Mouse (Mus musculus) megakaryocyte, adult 5-6 weeks (primary cell): Measurements from ENCODE around the gene Notch2. TPM values are rescaled to one million over a fixed set of nuclear protein-coding genes. Genes with fewer than 3 reads are reported as not detected.
"Not testable (repeated sequence)": the region's sequence is repeated elsewhere in the genome, so short reads cannot be mapped to it uniquely, and the experiment has no call there.

Source experiments
- ATAC-seq: 2 replicates; pipeline ENCODE4 v1.8.0; 2016; ENCODE audit warnings: mild to moderate bottlenecking, inconsistent platforms; ENCODE audit not compliant: poor library complexity, severe bottlenecking
- total RNA-seq, 2 experiments: library from RNA; stranded (forward) in 1 of 2; stranded (reverse) in 1 of 2; fragments of 153-499, 151-499 nt in 1 of 2; fragments of 221-1000, 200-1000 nt in 1 of 2; gene quantifications; 2 replicates each; pipeline versions ENCODE4 v1.2.3 to v1.2.4; 2015 to 2017

Notch2 gene
- total RNA-seq, 2 experiments from 2014 or later: 81.7 to 97.4 TPM

DNA sequence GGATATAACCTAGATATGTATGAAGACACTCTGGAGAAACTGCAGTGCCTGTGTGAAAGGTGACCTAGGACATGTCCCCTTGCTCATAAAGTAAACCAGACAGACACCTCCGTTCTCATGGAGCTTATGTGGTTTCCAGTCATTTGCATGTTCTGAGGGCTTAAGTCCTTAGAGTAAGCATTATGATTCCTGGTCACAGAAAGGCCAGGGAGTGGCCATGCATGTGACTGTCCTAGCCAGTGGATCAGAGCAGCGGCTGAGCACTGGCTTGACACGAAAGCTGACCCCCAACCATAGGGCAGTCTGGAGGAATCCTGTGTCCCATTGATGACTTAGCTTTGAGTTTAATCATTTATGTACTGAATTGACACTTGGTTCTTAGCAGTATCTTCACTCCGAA is 14.7 kb downstream of the Notch2 start:
- no peak for ATAC-seq

DNA sequence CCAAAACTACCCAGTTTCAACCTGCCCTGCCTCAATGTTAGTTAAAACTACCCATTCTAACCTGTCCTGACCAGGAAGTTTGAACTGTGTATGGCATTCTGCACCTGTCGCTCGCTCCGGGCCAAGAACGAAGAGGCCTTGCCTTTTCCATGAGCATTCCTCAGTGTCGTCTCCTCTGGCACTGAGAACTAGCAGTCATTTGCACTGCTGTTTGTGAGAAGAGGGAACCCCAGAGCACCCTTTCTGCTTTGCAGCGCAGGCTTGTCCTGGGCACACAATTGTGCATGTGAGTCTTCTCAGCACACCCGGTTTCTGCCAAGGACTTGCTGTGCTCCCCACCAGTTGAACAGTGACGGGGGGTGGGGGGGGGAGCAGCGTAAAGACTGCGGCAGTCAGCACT is 15.6 kb downstream of the Notch2 start:
- no peak for ATAC-seq

DNA sequence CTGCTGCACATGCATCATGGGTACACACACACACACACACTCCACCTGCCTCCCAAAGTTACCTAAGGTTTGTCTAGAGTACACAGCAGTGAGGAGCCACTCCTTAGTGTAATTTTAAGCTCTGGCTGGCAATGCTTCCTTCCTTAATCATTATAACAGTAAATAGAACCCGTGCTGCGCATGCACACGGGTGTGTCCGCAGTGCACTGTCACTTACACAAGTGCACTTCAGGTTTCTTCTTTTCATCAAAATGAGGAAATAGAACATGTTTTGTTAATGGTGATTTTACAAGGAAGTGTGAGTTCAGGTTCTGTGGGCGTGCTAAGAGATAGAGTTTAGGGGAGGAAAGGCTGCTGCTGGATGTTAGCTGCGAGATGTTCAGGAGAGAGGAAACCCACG is 17.8 kb downstream of the Notch2 start:
- ATAC-seq: peak; percentile 69

DNA sequence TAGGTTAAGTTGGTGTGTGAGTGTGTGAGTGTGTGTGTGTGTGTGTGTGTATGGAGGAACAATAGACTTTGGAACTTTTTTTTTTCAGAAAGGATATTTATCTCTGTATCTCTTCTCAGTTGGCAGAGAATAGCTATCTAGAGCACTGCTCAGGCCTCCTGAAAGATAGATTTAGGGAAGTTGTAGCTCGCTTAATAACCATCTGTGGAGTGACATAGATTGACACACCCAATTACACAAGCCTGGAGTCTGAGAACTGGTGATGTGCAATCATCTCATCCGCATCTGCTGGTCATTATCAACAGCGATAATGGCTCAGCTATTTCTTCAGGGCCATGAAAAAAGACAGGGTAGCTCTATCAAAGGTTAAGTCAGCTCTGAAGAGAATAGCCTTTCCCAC is 18.9 kb downstream of the Notch2 start:
- ATAC-seq: peak; percentile 74

DNA sequence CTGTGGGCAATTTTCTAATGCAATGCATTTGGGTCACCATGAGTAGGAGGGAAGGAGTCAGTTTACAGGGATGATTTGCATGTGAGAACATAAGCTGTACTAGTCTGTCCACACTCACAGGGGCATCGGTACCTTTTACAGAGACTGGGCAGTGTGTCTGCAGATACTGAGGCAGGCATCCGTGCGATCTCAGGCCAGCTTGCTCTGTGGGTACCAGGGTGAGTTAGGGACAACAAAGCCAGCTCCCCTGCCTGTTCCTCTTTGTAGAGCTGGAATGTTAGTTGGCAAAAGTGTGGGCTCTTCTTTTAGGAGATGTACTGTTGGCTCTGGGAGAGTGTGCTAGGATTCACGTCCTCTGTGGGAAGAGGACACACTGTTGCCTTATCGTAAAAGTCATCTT is 19.6 kb downstream of the Notch2 start:
- ATAC-seq: no peak

DNA sequence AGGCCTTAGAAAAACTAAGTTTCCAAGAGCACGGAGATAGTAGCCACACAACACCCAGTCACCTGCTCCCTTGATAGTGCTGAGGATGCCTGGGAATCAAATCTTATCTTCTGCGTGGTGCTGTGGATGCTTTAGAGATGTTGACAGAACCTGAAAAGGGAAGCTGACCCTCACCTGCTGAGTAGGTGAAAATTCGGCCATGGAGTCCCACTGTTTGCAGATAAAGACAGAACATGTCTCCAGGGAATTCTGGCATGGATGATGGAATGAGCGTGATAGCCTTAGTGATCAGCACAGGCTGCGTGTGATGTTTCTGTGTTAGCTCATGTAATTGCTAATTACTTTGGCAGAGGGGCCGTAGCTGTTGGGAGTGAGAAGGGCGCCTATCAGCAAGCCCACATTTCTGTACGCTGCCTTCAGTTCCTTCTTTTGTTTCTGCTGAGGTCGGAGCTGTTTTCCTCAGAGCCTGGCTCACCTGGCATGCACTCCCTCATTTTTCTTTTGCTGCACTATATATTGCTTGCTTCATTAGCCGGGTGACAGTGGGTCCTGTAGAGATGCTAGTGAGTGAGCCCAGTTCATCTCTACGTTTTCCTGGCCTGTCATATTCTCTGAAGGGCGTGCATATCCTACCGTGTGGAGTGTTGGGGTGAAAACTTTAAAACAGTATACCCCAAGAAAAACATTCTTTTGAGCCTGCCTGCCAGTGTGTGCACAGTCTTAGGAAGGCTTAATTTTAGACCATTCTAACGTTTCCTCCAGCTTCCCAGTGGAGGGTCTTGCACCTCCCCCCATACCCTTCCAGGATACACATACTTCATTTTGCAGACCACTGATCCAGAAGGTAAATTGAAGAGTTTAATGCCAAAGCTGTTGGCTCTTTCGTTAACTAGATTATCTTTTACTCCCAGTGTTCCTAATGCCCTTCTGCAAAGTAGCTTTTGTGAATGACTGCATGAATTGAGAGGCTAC is 21.6 kb downstream of the Notch2 start:
- ATAC-seq: no peak

DNA sequence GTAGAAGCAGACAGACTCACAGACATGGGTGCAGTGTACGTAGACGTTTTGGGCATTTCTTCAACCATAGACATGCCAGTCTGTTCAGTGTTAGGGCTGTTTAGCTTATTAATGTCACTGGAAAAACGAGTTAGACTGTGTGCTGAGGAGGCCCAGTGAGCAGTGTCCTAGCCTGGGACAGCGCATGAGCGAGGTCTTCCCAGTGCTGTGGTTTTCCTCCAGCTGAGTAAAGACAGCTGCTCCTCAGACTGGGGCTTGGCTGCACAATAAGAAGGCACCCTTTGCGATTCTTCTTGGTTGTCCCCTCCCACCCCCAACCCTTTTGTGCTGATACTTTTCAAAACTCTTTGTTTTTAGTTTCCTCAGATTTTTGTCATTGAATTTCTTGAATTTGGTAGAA is 22.8 kb downstream of the Notch2 start:
- ATAC-seq: no peak

DNA sequence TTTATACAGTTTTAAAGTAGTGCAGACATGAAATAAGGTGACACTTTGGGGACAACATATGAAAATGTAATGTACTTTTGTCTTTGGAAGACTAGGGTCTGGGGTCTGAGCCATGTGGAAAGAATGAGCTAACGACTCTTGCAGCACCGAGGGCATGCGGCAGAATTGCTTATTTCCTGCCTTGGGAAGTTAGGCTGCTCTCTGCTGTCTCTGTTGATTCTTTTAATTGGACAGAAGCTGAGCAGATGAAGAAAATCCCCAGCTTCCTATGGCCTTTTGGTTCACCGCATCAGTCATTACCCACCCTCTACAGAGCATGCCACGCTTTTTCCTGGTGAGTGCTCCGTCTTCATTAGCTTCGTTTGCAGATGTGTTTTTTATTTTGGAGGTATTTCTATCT is 23.8 kb downstream of the Notch2 start:
- ATAC-seq: no peak

DNA sequence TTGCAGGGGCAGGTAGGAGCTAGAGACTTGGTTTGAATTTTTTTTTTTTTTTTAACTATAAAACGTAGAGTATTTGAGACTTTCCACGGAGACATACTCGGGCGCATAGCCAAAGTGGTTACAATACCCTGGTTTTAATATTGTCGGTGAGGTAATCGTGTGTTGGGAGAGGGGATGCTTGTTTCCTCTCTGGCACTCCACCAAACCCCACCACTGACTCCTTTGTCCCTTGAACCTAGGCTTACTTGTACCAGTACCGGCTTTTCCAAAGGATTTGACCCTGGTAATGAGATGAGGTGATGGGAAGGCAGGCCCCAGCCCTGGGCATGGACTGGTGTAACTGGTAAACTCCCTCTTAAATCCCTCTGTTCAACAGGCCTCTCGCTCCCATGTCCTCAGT is 25.3 kb downstream of the Notch2 start:
- ATAC-seq: no peak

DNA sequence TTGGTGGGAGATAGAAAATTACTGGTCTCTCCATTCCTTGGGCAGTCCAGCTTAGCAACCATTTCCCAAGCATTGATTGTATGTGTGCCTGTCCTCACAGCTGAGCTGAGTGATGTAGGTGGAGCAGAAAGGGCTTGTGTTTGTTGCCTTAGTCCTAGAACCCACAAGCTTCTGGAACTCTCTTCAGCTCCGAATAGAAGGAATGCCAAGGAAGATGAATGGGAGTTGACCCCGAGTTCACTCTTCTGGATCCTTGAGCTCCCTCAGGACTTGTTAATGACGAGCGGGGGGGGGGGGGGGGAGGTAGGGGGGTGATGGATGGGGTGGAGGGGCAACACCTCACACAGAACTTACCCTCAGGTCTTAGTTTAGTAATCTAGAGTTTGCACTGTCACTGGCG is 25.9 kb downstream of the Notch2 start:
- no peak for ATAC-seq

DNA sequence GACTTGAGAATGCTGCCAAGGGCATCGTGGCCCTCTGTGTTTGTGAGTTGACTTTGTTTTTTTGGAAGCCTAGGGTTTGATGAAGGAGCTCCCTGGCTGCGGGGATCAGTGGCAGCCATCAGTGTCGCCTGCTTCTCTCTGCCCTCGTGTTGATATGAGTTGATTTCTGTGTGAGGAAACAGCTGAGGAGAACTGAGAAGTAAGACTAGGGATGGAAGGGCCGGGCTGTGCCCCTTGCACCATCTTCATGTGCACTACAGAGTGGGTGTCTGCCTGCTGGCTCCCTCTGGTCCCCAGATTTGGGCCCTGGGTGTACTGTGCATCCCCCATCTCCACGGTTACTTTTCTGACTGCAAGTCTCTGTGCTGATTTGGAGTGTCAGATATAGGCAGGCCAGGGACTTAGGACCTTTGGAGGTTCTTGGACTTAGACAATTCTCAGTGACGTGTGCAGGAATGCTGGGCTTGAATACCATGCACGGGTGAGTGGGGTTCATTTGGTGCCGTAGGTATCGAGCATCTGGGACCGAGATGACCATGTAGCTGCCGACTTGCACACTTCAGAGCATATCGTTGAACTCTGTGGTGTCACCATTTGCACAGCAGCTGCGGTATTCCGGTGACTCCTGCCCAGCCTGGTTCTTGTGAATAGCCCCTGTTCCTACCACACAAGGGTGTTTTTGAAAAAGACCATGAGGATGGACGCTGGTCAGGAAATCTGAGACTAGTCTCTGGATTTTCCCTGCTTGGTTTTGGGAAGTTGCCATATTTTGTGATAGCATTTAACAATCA is 26.5 kb downstream of the Notch2 start:
- ATAC-seq: peak; percentile 61

DNA sequence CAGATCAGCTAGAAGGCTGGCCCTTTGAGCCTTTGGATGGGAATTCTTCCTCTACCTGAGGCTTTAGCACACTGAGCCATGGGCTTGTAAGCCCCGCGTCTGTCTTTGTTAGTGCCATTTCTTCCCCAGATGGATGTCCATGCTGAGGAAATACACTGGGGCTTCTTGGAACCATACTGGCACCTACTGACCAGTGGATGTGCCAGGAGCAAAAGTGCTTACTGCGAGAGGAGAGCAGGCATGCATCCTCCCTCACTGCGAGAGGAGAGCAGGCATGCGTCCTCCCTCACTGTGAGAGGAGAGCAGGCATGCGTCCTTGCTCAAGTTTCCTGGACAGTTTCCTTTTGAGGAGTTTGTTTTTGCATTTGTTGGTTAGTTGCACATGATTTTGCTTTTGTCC is 27.5 kb downstream of the Notch2 start:
- no peak for ATAC-seq

DNA sequence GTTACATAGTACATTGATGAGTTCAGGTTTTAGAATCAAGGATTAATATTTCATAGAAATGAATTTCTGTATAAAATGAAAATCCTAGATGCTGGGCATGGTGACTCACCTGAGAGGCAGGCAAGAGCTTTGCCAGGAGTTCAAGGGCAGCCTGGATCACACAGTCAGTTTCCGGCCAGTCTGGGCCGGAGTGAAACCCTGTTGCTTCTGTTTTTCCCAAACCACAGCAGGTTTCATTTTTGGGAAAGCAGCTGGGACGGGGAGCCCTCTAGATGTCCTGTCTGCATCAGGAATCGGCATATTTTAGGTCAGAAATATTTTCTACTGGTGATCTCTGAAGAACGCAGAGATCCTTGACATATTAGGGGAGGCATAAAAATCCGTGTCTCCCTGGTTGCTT is 29.0 kb downstream of the Notch2 start:
- no peak for ATAC-seq

DNA sequence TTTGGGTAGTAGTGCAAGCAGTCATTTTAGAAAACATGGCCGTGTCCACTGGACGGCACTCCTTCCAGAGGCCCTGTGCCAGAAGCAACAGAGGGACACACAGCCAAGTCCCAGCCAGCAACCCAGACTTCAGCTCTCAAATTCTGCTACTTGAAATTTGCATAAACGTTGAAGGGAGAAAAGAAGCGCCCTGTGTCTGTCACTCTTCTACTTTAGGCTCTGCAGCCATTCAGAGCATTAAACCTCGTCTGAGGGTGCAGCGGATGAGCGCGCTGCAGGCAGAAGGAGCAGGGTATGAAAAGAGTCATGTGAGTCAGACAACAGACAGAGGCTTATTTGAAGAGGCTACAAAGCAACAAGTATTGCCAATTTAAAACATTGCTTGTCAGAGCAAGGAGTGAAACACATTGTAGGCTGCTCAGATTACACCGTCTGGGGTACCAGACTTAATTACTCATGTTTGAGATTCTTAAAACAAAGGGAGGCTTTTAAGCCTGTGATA is 29.7 kb downstream of the Notch2 start:
- no peak for ATAC-seq

DNA sequence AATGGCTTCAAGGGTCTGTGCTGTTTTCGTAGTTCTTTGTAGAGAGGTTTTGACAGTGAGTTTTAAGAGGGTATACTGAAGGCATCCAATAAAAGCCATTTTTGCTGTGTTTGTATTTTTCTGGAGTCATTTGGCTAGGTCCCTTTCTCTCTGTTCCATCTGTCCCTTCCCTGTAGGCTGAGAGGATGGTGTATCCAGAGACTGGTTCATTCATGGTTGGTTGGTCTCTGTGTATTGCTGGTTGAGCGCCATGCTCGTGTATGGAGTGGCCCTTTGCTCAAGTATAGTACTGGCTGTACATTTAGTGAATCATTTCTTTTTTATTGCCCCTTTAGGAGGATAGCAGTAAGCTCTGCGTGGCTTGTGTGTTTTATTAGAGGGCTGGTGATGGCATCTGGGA is 30.3 kb downstream of the Notch2 start:
- no peak for ATAC-seq

DNA sequence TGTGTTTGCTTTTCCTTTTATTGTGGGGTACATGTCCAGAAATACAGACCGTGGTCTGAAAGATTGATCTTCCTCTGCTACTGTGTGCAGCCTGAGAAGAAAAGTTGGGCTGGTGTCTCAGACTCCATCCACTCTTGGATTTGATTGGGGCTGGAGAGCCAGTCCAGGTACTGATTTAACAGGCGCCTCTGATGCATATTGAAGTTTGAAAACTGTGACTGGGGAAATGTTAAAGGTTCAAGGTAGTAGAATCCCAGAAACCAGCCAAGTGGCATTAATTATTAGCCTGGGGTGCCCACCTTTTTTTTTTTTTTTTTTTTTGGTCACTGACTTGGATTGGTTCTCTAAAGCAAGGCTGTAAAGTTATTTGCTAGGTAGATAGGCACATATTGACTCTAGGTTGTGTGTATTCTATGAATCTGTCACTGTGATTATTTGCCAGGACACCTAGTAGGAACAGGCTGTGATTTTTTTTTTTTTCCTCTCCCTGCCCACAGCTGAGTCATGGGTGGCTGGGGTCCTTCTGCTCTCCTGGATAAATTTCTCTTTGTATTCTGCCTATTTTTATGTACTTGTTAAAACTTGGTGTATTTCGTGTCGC is 31.5 kb downstream of the Notch2 start:
- no peak for ATAC-seq

DNA sequence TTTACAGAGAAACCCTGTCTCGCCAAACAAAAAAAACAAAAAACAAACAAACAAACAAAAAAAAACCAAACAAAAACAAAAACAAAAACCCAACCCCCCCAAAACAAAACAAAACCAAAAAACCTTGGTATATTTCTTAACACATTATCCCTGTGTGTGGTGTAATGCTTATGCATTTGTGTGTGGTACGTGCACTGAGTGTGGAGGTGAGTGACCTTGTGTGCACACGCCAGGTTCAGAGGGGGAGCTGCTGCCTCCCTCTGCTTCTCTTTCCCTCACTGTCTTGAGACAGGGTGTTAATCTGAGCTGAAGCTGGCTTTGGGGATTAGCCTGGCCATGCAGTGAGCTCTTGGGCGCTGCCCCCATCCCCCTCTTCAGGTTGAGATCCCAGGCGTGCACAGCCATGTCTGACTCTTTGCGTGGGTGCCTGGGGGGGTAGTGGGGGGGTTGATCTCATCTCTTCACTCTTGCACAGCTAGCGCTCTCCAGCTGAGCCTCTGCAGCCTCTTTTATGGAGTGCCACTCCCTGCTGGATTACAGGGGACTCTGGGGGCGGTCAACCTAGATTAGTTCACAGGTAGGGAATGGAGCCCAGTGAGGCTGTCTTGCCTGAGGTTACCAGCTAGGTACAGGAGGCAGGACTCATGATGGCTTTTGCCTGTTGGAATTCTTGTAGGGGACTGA is 32.3 kb downstream of the Notch2 start:
- no peak for ATAC-seq

DNA sequence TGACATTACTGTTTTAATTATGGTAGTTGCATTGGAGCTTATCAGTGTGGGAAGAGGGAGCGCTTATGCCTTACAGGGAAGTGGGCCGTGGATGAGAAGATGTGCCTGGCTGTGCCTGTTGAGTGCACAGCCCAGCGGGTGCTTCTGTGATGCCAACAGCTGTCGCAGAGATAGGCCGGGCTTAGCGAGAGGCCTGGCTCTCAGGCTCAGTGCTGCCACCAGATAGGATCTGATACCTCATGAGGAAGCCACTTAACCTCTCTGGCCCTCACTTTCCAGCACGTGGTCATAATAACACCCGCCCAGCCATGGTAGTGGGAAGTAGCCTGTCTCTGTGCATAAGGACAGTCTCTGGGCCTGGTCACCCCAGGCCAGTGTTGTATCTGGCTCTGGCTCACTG is 33.0 kb downstream of the Notch2 start:
- ATAC-seq: peak; percentile 98

DNA sequence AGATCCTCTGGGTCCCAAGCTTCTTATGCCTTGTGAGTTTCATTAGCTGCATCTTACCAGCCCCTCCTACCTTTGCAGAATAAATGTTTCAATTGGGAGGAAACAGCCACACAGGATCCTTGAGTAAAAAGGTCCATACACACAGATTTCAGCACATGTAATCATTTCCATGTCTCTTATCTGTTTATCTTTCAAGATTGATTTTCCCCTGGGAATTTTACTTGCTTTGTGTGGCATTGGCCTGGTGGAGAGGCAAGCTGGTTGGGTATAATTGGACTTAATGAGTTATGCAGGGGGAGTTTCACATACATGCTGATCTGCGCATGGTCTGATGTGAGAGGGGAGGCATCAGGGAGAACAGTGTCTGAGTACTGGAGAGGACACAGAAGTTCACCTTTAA is 36.3 kb downstream of the Notch2 start:
- no peak for ATAC-seq

DNA sequence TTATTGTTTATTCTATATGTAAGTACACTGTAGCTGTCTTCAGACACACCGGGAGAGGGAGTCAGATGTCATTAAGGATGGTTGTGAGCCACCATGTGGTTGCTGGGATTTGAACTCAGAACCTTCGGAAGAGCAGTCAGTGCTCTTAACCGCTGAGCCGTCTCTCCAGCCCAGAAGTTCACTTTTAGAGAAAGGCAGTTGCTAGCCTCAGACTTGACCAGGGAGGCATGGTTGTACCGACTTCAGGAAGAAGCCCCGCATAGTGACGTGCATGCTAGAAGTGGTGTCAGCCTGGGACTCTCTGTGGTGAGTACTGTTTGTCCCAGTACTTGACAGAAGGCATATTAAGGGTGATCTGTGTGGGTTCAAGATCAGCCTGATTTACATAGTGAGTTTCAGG is 36.8 kb downstream of the Notch2 start:
- ATAC-seq: not testable (repeated sequence)
